Mouse (Mus musculus) layer of hippocampus, adult 9-11 months (tissue): ENCODE data around the gene Mrpl36.

ENCODE experiments used
- DNase-seq: peaks from one replicate; pipeline ENCODE4 v3.0.0; 2022

The Mrpl36 gene

GRCm38 (mm10) chr13:73347171-73347570 lies 18.9 kb downstream of the Mrpl36 start:
- DNase-seq: no peak

DNA sequence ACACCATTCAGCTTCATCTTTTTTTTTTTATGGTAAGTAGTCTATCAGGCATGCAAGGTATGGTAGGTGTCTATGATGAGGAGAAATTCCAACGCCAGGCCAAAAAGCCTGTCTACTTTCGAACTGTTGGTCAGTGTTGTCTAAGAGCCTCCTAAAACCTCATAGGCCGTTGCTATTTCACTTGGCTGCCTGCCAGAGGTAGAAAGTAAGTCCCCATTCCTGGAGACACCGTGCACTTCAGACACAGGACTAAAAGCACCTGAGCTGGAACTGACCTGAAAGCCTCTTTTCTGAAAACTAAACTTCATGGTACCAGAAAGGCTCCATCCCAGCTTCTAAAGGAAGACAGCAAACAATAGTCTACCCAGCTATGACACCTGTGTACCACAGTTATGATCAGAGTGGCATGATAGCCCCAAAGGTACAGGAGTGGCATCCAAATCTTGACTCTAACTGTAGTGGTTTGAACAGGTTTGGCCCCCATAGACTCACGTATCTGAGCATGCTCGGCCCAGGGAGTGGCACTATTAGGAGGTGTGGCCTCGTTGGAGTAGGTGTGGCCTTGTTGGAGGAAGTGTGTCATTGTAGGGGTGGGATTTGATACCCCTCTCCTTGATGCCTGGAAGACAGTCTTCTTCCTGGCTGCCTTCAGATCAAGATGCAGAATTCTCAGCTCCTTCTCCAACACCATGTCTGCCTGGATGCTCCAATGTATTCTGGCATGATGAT lies 19.8 kb downstream of the Mrpl36 start:
- no peak for DNase-seq

- DNase-seq: no peak
Measured at GRCm38 (mm10) chr13:73350741-73351140, 22.4 kb downstream of the Mrpl36 start.

DNA sequence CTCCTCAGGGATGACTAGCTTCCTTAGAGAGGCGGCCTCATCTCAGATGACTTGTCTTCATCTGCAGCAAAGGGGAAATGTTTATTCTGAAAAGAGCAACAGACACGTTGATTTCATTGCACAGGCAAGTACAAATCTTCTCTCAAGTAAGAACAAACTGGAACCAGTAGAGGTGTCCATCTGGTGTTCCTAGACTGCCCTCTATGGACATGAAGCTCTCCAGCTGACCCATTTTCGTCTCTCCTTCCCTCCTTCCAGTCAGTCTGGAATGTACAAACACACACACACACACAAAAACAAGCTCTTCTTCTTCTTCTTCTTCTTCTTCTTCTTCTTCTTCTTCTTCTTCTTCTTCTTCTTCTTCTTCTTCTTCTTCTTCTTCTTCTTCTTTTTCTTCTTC lies 23.6 kb downstream of the Mrpl36 start:
- DNase-seq: no peak

GRCm38 (mm10) chr13:73352491-73352890 lies 24.2 kb downstream of the Mrpl36 start:
- DNase-seq: no peak

DNA sequence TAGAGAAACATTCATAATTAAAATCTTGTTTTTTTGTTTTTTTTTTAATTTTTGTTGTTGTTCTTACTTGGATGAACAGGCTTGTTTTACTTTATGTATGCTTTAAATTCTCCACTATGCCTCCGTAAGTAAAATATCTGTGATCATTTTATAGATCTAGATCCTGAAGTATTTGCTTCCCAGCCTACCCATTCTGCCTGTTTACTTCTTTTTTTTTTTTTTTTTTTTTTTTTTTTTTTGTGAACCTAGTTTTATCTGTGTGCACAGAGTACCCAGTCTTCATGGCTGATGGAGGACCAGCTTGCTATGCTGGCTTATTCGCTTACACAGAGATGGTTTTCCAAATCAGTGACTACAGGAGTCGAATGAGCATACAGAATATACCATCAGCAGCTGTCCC lies 28.8 kb downstream of the Mrpl36 start:
- no peak for DNase-seq

GRCm38 (mm10) chr13:73373367-73373766 lies 45.1 kb downstream of the Mrpl36 start:
- DNase-seq: no peak

GRCm38 (mm10) chr13:73374612-73375011 lies 46.3 kb downstream of the Mrpl36 start:
- no peak for DNase-seq

- DNase-seq: no peak
Measured at GRCm38 (mm10) chr13:73377637-73378036, 49.3 kb downstream of the Mrpl36 start.
